Mouse (Mus musculus) gastrocnemius, adult 18-20 months (tissue): ENCODE data around the gene Aqp9. TPM values are rescaled to one million over a fixed set of nuclear protein-coding genes. Genes with fewer than 3 reads are reported as not detected.

ENCODE experiments used
- DNase-seq: peaks from one replicate; pipeline ENCODE4 v3.0.0; 2021; ENCODE audit warnings: low spot score
- total RNA-seq, 2 experiments: library from RNA; stranded (reverse); gene quantifications; 2 replicates each; pipeline ENCODE4 v1.2.3; 2021

The Aqp9 gene
- total RNA-seq, 2 experiments from 2014 or later = 0.24 TPM; not detected in 1

DNA sequence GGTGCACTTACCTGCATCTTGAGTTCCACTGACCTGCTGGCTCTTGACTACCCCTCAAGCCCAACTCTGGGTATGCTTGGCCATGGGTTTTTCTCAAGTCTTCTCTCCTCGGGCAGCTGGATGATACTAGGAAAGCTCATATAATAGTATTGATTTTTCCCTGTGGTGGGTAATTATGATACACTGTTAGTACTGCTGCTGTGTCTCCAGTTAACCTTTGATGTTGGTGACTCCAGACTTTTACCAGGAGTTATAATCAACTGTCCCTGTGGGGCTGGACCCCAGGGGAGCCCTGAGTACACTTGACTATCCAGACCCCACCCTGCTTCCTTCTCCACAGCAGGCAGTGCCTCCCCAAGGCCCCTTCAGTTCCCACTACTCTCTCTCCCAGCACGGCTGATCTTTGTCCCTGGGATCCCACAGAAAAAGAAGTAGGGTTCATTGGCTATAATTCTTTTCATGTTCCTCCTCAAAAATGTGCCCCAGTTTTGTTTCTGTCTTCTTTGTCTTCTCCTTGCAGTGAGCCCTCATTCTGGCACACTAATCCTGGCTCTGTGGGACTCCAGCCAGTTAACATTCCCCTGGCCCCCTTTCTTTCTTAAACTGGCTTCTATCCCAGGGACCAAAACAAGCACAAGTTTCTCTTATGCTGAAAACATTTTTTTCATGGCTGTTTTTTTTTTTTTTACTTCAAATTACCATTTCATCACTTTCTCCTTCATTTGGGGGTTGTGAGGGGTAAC, 838 bp downstream of the Aqp9 start:
- no peak for DNase-seq

DNA sequence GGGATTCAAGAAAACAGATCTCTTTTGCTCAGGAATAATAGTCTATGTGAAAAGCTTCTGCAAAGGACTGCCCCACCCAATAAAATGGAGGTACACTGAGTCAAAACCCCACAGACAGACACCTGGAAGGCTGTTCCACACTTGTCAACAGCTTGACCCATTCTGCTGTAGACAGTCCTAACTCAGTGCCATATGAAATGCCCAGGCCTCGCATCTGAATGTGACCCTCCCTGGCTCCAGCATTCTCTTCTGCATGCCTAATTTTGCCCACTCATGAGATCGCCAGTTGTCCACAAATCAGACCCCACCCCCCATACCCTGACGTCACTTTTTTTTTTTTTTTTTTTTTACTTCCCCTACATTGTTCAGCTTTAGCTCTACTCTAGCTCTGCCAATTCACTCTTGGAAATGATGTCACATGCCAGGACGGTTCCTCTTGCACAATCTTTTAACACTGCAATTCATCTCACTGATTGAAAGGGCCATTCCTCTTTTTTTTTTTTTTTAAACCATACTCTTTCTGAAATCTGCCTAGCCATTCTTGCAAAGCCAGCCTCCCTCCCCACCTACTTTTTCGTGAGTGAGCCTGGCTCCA, 1.5 kb downstream of the Aqp9 start:
- peak; percentile 20 for DNase-seq

DNA sequence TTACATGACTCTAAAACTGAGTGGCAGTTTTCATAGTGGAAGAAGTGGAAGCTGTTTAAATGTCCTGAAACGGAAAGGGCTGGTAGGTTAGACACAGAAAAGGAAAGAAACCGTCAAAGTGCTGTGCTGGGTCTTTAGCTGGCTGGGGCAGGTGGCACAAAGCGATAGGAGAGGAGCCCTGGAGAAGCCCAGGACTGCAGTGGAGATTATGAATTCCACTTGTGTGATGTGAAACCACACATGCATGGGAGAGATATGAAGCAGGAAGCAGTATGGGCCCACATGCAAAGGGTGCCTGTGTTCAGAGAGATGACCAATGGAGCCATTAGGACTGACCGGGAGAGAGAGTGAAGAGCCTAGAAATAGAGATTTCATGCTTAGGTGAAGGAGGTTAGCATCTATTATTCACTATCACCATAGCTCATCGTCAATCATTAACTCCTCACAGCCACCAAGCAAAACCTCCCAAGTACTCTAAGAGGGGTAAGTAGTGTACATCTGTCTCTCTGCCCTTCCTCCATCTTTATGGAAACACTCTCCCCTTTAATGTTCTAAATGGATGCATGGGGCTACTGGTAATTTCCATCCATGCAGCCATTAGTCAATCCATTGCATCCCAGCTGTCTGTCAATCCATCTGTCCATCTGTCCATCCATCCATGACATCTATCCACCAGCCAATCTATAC, 2.3 kb downstream of the Aqp9 start:
- no peak for DNase-seq

DNA sequence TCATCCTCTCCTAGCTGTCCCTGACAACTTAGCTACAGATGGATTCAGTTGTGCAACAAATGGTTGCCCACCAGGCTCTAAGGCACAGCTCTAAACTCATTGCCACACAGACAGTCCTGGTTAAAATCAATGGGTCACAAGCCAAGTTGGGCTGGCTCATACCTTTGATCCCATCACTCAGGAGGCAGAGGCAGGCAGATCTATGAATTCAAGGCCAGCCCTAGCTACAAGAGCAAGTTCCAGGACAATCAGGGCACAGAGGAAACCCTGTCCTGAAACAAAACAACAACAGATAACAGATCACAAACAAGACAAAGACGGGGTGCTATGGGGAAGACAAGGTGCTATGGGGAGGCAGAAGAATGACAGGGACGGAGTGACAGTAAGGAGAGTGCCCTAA, 3.0 kb downstream of the Aqp9 start:
- DNase-seq = no peak

DNA sequence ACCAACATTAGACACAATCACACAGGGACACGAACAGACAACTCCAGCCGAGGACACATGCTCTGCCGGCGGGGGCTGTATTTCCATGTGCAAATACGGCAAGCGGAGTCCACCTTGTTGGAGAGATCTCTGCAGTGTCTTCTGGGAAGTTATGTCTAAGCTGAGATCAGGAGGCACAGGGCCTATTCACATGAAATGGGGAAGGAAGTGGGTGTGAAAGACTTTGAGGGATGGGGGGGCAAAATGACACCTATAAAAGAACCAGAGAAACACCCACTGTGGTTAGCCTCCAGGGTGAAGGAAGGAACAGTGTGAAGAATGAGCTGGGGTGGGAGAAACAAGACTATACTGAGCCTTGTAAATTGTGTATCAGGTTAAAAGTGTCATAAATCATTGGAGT, 3.4 kb downstream of the Aqp9 start:
- DNase-seq = no peak

DNA sequence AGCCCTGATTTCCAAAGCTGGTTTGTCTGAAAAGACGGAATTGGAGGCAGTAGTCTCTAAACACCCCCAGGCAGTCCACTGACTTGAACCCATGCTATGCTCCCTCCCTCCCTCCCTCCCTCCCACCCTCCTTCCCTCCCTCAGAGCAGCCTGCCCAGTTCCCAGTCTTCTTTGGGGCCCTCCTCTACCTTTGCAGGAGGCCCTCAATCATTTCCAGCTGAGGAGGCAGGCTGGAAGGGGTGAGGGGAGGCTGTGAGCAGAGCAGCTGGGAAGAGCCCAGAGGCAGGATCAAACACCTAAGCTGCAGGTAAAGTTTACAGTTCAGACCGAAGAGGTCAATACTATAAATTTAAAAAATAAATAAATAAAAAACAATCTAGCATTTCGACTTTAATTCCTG, 4.1 kb downstream of the Aqp9 start:
- DNase-seq = no peak

DNA sequence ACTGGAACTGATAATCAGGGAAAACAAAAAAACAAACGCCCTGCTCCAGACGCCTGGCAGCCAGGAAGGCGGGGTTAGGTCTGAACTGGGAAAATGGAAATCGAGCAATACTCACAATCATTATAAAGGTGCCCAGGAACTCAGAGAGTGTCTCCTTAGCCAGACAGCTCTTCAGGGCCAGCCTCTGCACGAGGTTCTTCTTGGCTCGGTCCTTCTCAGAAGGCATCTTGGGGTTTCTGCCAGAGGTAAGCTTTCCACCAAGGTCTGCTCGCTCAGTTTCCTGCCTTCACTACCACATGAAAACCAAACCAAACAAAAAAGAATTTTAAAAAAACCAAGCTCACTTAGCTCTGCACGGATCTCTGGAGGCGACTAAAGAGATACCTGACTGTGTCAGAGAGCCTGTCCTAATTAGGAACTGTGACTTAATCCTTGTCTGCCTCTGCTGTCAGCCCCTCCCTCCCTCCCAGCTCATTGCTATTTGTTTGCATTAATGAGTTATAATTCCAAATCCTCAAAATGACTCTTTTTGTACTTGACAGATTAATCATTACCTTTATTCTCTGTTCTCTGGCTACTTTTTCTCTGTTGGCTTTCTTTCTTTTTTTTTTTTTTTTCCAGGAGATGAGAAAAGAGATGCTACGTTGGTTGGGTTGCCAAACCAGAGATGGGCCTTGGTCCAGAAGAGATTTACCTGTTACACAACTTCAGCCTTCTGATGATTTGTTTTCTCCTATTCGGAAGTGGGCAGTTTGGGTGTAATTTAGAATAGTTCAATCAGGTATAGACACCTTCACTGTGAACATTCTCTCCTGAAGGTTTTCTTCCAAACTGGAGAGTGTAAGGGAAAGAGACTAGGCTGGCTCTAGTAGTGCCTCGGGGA, 5.4 kb downstream of the Aqp9 start:
- DNase-seq = no peak

DNA sequence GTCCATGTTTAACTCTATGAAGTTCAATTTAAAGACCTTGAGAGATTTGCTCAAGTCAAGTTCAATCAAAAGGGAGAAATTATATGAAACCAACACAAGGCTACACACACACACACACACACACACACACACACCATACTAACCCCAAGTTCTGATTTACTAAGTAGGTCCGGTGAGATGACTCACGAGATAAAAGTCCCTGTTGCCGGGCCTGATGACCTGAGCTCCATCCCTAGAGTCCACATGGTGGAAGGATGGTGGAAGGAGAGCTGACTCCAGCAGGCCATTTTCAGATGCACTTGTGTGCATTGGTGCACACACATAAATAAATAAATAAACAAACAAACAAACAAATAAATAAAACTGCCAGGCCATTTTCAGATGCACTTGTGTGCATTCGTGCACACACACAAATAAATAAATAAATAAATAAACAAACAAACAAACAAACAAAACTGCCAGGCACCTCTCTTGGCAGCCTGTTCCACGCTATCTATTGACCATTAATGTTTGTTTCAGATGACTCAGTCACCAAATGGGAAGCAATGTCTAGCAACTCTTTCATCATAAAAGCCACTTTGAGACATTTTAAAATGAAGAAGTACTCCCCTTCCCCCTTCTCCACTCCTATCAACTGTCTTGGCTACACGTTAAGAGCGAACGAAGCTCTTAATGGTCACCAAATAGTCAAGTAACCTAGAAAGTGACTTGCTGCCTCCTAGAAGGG, 6.2 kb downstream of the Aqp9 start:
- no peak for DNase-seq

DNA sequence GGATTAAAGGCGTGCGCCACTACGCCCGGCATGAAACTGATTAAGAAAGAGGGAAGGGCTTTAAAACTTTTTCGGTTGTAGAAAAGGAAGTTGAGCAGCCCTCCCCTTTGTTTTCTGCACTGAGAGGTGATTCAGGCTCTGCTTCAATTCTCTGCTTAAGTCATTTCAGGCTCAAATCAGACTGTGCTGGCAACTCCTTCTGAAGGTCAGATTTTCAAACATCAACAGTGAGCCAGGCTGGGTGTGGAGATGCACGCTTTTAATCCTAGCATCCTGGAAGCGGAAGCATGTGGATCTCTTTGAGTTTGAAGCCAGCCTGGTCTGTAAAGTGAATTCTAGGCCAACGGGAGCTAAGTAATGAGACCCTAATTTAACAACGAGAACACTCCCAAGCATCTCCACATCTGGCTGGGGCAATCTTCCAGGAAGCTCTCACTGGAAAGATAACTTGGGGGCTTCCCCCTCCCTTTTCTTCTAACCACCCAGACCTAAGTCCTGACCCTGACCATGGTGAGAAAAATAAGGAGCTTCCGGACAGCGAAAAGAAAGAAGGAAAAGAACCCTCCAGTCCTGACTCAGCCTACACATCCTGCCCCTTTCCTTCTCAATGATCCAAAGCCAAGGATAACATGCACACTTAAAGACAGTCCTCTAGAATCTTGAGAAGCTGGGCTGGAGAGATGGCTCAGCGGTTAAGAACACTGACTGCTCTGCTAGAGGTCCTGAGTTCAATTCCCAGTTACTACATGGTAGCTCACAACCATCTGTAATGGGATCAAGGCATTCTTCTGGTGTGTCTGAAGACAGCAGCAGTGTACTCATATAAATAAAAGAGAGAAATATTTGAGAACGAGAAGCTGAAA, 7.4 kb downstream of the Aqp9 start:
- no peak for DNase-seq

DNA sequence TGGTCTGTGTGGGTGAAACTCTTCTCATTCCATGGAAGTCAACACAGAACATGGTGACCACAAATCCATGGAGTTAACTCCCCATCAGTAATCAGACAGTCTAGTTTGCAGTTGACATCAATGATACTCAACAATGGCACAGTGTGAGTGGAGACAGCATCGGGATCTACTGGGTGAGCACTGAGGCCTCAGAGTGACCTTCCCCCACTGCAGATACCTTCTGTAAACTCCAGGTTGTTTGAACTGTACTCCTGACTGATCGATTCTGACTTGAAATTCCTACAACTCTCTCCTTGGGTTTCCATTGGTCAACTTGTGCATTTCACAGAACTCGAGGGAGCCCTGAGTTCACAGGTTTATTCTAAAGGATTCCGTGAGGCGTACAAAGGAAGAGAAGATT, 8.8 kb downstream of the Aqp9 start:
- DNase-seq = no peak

DNA sequence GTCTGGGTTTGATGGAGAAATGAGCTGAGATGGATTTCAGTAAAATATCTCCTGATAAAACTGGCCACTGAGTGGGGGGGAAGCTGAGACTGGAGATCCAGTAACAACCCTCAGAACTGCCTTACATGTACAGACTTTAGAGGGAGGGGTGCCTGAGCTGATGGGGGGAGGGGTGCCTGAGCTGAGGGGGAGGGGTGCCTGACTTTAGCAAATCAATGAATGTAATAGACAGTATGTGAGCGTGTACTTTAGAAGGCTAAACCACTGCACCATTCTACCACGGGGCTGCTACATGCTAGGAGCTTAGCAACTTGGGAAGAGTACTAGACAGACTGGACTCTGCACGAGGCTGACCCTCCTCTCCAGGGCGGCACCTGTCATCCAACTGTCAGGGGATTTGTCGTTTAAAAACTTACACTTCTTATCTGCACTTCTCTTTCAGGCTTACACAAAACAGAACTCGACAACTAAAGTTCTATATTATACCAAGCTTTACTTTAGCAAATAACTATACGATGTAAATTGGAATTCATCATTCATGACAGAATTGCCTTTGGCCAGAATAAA, 9.3 kb downstream of the Aqp9 start:
- DNase-seq = no peak

DNA sequence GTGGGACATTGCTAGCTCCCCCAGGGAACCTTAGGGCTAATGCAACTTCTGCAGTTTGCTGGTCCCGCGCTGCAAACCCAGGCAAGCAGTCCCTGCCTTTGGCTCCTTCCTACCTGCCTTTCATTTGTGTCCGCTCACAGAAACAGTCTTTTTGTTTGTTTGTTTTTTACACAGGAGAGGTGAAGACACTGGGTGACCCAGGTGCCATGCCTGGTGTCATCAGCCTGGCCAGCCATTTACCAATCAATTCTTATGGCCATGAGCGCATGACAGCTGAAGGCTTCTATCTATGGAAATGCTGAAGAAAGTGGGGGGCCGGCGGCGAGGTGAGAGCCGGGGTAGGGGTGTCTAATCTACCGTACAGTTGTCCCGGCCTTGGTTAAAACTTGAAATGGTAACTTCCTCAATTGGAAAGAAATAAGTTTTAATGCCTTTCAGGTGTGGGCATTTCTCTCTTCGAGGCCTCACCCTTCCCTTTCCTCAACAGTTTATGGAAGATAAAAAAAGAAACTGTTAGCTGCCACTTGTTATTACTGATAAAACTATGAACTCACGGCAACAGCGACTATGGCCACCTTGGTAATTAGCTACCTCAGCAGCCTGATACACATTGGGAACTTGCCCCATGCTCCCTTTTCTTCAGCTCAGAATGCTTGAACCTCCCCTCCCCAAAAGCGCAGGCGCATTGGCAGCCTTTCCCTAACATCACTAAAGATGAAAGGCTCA, 10.4 kb downstream of the Aqp9 start:
- no peak for DNase-seq

DNA sequence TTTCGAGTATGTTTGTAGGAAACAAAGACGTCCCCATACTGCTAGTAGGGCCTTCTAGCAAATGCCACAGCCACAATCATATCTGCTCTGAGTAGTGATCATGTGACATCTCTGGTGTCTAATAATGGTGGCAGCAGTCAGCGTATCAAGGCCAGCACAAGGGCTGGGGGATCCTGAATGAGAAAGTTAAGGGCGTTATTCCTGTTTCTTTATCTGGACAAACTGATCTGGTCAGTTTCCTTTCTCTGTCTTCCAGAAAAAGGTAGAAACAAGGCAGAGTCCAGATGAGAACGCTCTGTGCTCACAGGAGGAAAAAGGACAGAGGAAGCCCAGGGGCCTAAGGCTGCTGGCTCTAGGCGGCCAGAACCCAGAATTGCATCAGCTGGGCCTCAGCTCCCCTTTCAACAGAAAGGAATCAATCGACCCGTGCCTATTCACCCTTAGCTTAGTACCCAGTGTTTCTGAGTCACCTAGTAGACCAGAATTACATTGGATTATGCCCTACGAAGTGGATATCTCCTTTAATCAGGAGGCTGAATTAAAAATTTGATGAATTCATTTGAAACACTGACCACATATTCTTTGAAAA, 11.9 kb downstream of the Aqp9 start:
- no peak for DNase-seq

DNA sequence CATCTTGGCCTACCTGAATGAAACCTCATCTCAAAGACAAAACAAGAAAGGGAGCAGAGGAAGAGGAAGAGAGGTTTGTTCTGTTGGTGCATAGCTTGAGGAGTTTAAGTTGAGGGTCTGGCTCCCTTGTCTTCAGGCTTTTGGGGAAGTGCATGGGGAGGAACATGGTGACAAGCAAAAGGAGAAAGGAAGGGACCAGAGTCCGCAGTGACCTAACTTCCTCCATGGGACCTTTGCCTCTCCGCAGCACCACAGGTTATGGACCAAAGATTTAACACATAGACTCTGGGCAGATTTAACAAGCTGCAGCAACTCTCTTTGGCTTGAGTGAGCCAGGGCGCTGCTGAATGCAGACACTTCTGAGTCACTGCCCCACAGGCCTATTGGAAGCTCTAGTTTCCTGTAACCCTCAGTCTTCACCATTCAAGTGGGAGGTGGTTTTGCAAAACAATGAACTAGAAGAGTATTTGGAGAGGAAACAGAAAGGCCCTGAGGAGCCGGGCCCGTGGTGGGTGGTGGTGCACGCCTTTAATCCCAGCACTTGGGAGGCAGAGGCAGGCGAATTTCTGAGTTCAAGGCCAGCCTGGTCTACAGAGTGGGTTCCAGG, 13.0 kb downstream of the Aqp9 start:
- DNase-seq = no peak

DNA sequence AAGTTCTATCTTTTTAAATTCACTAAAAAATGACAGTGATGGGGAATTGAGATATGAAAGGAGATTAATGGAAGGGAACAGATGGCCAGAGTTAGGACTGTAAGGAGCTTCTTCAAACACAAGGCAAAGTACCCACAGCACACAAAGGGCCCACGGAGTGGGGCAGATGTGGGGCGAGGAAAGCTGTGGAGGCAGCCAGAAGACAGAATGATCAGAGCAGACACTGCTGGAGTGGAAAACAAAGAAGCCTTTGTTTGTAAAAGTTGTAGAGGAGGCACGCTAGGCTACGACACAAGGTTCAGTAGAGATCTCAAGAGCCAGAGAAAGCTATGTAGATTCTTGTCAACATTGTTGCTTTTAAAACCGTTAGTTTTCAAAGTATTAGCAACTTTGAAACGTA, 17.1 kb downstream of the Aqp9 start:
- no peak for DNase-seq

DNA sequence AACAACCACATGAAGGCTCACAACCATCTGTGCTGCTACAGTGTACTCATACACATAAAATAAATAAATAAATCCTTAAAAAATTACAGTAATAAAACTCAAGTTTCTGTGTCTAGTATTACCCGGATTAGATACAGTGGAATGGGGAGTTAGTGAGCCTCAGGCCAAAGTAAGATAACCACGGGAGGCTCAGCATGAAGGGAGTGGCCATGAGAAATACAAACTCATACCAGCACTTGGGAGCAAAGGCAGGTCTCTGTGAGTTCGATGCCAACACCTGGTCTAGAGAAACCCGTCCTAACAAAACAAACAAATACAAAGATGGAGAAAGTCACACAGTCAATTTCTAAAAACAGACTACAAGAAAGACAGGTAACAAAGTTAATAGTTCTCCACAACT, 18.3 kb downstream of the Aqp9 start:
- no peak for DNase-seq

DNA sequence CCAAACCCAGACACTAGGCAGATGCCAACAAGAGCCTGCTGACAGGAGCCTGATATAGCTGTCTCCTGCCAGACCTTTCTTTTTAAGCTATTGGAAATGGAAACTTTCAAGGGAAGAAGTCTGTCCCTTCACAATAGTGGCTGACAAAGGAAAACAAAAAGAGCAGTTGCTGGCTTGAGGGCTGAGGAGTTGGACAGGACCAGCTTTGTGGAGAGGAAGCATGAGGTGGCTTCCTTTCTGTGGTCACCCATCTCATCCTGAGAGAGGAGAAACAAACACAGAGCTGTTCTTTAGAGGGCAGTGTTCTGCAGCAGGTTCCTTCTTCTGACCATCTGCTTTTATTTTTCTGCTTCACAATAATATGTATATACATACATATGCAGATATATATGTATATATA, 19.6 kb downstream of the Aqp9 start:
- no peak for DNase-seq

DNA sequence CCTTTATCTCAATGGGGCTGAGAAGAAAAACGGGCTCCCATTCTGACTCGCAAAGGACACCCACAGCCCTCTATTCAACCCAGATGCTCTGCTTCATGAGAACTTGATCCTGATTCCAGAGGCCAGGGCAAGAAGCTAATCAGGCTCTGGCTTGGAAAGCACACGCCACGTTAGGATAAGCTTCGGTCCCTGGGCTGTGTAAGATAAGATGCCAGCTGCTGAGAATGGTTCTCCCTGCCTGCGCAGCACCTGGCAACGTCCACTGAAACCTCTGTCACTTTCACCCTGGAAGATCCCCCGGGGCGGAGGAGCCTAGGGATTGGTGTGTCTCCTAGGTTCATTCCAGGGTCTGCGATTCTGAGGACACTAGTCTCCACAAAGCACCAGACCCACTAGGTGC, 22.3 kb downstream of the Aqp9 start:
- no peak for DNase-seq
